Mouse (Mus musculus) liver, postnatal 0 days (tissue): ENCODE measurements around the gene Surf6.

ENCODE experiments used
- CTCF ChIP-seq: sonication (generic); IDR thresholded peaks from 2 replicates; pipeline ENCODE4 v1.5.1; 2016; ENCODE audit warnings: antibody characterized with exemption, low read depth
- EP300 ChIP-seq: IDR thresholded peaks from 2 replicates; pipeline ENCODE4 v1.6.1; 2016; ENCODE audit warnings: antibody characterized with exemption, low read depth, mild to moderate bottlenecking

DNA sequence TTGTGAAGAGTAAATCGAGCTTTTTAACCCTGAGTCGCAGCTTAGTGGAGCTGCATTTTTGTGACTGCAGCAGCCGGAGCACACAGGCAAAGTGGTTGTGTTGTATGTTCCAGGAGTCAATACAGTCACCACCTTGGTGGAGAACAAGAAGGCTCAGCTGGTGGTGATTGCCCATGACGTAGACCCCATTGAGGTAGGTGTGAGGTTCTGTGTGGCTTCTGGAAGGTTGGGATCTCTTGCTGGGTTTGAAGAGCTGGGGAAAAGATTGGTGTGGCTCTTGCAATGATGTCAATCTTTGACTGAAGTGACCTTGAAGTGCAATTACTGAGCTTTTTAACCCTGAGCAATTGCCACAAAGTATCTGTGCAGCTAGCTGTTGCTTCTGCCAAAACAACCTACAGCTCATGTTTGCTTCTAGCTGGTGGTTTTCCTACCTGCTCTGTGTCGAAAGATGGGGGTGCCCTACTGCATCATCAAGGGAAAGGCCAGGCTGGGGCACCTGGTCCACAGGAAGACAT is 9.6 kb upstream of the Surf6 start:
- TF ChIP-seq CTCF (no peak), EP300 (no peak)
